Mouse (Mus musculus): ENCODE results near the gene Lamtor2.

The Lamtor2 gene

DNA sequence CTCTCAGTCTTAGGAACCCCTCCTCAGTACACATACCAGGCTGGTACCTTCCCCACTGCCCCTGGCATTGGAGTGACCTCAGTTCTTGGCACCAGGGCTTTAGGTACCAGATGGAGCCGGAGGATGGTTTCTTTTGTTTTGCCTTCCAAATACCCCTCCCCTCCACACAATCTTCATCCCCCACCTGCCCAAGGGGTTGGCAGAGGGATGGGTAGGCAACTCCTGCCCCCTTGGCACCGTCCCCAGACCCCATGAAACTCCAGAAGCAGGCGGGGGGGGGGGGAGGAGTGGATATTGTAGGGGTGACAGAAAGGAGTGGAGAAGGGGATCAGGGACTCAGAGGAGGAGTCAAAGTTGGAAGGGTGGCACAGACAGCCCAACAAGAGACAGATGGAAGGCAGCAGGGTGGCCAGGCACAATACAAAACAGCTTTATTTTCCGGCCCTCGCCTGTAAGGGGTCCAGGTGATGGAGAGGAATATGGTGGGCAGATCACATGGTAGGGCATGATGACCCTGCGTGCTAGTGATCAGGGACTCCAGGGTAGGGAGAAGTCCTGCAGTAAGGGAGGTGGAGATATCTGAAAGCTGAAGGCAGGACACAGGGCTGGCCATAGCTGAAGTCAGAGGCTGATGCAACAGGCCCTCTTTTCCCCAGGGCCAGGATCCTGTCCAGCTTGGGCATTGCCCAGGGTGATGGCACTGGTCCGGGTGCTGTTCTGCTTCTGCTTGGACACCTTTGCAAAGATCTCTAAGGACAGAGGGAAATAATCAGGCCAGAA lies 11.1 kb downstream of the Lamtor2 start:
- DNase-seq = no peak

DNA sequence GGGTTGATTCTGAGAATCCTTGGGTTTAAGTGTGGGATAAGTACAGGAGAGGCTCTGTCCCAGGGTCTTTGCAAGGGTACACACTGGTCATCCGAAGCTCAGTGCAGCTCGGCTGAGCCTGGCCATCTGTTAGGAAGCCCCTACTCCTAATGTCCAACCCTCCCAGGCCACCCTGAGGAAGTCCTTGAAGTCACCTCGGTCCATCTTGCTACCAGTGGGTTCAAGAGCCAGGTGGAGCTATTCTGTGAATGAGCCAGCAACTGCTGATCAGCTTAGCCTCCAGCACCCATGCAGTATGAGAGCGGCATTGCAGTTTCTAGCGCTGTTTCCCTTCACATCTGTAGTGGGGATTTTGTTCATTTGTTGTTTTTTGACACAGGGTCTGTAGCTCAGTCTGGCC lies 12.8 kb downstream of the Lamtor2 start:
- DNase-seq = no peak

DNA sequence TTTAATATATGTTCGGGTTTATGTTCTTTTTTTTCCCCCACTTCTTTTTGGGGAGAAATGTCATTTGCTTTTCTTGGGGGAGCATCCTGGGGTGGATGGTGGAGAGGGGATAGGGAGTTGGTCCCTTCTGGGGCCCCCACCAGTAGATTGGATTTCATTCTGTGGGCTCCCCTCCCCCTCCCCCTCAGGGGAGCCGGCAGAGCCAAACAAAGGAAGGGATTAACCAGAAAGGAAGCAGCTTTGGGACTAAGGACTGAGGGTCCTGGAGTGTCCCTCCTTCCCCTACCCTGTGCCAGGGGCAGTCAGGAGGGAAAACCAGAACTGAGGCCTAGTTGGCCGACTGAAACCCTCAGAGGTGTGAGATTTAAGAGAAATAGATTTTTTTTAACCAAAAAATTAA lies 13.5 kb downstream of the Lamtor2 start:
- no peak for DNase-seq

DNA sequence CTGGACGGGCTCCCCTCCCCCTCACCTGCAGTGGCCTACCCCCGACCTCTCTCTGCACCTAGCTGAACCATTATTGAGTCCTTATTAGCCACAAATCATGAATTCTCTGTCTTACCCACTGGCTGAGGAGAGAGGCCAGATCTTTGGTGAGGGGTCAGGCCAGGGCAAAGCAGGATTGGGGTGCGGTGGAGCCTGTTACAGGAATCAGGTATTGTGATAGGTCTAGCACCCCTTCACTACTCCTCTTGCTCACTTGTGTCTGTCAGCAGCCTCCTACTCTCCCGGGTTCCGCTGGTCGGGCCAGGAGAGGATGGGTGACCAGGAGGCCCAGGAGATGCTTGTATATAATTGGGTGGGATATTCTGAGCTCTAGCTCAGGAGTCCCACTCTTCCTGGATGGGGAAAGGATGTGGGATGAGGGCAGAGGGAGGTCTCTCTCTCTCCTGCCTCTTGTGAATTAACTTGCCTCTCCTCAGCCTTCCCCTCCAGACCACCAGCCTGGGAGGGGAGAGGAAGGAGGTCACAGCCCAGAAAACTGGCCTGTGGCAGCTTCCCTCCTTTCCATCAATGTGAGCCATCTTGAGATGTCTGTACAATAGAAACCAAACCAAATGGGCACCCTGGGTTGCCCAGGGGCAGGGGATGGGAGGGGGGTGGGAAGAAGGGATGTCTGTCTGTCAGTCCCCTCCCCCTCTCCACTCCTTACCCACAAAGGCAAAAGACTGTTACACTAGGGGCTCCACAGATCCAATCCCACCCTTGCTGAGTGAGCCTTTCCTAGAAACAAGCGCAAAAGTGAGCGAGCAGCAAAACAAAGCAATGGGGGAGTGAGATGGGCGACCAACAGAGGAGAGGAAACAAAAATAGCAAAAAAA lies 14.4 kb downstream of the Lamtor2 start:
- DNase-seq = no peak

DNA sequence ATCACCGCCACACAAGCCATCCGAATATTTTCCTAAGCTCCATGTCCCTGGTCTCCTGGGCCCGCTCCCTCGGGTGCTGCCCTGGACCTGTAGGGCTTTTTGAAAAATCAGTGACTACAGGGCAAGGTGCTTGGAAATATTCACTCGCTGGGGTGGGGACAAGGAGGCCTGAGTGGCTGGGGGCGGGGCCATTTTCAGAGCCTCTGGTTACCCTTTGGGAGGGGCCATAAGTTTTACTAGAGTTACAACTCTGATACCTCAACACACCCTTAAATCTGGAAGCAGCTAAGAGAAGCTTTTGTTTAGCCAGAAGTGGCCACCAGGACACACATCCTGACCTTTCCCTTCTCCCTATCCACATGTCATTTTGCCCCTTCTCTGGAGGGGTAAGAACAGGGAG lies 15.7 kb downstream of the Lamtor2 start:
- no peak for DNase-seq

DNA sequence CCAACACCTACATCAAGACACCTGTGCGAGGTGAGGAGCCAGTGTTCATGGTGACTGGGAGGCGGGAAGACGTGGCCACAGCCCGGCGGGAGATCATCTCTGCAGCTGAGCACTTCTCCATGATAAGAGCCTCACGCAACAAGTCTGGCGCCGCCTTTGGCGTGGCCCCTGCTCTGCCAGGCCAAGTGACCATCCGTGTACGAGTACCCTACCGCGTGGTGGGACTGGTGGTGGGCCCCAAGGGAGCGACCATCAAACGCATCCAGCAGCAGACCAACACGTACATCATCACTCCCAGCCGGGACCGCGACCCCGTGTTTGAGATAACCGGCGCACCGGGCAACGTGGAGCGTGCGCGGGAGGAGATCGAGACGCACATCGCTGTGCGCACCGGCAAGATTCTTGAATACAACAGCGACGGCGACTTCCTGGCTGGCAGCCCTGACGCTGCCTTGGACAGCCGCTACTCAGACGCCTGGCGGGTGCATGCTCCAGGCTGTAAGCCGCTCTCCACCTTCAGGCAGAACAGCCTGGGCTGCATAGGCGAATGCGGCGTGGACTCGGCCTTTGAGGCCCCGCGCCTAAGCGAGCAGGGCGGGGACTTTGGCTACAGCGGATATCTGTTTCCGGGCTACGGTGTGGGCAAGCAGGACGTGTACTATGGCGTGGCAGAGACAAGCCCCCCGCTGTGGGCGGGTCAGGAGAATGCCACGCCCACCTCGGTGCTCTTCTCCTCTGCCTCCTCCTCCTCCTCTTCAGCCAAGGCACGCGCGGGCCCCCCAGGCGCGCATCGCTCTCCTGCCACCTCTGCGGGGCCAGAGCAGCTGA lies 16.6 kb downstream of the Lamtor2 start:
- peak; percentile 80 for DNase-seq

DNA sequence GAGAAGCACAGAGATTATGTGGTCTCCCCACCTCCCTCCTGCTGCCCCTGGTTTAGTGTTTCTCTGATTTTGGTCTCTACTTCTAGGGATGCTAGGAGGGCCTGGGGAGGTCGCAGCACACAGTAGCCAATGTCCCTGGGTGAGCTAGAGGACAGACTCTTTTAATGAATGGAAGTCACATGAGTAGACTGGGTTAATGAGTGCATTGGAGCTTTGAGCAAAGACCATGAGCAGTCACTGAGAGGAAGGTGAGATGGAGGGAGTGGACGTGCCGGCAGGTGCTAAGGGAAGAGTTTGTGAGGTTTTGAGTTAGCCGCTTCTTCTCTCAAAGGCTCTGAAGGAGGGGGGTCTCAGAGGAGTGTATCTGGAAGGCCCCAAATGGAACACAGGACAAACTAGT lies 17.3 kb downstream of the Lamtor2 start:
- no peak for DNase-seq

DNA sequence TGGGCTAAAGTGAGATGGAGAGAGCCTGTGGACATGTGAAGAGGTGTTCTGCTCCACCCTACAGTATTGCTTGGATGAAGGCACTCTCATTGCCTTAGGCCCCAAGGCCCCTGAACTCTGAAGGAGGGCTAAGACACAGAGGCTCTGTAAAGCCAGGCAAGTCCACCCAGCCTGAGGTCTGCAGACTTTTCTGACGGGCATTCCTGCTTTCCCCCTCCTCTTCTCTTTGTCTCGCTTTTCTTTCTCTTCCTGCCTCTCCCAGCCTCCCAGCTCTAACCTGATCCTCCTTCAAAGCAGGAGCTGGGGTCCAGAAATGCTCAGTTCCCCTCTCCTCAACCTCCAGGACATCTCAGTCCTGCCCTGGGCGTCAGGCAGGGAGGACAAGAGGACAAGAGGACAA lies 17.9 kb downstream of the Lamtor2 start:
- no peak for DNase-seq

DNA sequence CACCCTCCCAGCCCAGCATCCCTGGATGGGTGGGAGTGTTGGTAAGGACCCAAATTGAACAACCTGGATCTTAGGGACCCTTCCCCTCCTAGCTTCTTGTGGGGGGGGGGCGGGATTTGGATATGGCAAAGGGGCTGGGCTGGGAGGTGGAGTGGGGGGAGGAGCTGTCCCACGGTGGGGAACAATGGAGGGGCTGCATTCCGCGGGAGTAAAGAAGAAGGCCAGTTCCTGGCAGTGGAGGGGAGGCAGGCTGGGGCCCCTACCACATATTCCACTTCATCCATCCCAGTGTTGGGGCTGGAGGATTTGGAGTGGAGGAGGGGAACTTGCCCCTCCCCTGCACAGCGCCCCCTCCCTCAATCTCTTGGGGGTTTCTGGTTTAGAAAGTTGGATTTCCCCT lies 19.2 kb downstream of the Lamtor2 start:
- DNase-seq = no peak

DNA sequence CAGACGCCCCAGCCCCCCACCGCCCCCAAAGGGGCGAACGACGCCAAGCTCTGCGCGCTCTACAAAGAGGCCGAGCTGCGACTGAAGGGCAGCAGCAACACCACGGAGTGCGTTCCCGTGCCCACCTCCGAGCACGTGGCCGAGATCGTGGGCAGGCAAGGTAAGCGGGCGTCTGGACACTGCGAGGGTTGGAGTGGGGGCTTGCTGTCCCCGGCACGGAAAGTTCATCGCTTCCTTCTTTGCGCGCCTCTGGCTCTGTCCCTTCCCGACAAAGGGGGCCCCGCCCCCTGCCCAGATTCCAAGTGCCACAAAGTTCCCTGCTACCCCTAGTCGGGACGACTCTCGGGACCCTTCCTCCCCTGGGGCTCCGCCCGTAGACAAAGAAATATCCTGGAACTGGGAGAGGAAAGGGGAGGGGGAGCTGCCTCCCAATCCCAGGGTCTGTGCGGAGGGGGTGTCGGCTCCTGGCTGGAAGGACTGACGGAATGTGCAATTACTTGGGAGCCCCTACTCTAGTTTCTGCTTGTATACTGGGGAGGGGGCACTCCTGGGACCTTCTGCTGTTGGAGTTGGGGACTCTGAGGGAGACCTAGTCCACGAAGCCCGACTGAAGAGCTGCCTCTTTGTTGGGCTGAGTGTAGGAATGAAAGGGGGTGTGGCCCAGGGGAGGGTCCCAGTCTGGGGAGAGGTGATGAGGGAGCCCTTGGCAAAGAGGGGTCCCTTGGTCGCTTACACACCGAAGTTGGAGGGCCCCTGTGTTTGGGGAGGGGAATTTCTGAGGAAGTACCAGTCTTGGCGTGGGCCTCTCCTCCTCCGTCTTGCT lies 20.0 kb downstream of the Lamtor2 start:
- no peak for DNase-seq

DNA sequence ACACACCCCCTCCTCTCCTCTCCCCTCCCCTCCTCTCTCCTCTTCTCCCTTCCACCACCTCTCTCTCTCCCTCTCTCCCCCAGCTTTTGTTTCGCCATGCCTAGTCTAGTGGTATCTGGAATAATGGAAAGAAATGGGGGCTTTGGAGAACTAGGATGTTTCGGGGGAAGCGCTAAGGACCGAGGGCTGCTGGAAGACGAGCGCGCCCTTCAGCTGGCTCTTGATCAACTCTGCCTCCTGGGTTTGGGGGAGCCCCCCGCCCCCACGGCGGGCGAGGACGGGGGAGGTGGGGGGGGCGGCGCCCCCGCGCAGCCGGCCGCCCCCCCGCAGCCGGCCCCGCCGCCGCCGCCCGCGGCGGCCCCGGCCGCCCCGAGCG lies 20.6 kb downstream of the Lamtor2 start, which contains the start of gene Mex3a:
Gene Mex3a, plus strand, starts transcription at position 97 of the 376 bp plus-strand sequence.
- no peak for DNase-seq

DNA sequence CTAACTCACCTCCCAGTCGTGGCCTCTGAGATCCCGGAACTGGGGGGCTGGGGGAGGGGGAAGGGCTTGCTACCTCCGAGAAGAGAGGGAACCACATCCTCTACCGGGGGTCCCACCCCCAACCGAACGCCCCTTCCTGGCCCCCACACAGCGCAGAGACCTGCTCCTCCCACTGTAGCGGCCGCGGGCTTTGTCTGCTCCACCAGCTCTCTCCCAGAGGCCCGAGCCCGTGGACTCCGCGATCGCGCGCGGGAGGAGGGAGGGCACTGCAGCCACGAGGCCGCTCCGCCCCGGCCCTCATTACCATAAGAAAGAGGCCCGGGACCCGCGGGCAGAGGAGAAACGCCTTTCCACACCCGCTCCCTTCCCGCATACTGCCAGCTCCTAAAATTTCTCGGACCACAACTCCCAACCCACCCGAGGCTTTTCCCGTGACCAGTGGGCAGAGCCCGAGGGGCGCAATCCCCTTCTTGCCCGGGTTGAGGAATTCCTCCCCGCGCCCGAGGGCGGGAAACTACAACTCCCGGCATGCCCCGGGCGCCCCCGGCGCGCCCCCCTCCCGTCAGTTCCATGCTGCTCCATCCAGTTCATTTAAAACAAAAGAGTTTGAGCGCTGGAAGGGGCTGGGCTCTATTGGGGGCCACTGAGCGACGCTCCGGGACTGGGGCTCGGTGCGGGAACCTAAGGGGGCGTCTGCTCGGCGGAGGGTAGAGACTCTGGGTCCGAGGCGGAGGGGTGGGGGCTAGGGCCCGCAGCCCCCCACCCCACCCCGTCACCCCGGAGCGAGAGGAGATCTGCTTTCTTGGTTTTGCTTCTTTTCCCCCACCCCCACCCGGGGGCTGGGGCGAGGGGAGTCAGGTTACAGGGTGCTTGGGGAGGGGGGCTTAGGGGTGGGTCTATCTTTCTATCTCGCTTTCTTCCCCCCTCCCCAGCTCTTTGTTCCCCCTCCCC lies 21.3 kb downstream of the Lamtor2 start:
- peak; percentile 76 to 86 for DNase-seq

DNA sequence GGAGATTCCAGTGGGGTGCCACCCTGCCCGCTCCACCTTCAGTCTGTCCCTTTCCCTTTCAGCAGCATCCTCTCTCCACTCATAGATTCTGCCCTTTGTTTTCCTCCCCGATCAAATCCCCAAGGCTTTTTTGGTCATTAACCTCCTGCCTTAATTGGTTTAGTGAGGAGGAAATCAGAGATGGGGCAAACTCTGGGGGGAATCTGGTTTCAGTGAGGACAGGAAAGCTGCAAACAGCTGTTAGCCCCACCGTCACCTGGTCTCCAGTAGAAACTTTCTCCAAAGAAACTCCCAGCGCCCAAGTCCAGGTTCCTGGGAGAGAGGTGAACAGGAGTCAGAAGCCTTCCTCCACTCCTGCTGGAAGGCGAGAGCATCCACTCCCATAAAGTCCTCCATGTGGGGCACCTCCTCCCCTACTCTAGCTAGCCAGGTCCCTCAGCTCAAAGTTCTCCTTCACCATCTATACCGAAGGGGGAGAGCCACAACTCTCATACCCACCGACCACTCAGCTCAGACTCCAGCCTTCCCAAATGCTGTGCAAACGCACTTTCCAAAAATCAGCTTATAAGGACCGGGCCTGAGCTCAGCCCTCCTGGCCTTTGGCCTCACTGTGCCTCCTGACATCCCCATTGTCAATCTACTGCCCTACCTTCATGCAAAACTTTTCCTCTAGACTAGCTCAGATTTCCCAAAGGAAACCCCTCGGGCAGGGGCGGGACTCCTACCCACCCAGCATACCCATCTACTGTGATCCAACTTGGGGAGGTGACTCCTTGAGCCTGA lies 22.6 kb downstream of the Lamtor2 start:
- no peak for DNase-seq

DNA sequence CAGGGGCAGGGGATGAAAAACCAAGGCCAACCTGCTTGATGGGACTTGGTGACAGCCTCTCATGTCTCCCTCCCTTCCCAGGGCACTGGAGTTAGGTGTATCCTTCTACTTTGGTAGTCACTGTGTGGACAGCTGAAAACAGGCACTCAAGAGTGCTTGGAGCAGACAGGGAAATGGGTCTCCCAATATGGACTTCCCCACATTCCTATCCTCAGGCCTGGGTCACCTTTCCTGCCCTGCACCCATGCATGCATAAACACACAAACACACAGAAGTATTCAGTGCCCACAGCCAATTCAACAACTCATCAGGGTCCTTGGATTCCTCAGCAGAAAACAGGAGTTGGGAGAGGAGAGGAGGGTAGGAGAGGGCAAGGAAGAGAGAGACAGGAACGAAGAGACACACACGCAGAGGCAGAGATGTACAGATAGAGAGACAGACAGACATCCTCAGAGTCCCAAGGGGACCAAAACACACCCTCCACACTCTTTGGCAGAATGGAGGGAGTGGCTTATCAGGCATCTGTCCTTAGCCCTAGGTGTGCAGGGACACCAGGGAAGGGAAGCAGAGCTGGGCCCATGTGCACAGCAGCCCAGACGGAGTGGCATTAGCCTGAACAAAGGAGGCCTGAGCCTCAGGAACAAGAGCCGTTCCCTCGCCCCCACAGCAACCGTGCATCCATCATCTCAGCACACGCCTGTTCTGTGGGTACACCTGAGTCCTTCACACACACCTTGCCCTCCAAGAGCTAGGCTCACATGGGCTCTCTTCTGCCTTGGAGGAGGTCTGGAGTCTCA lies 23.5 kb downstream of the Lamtor2 start:
- no peak for DNase-seq

DNA sequence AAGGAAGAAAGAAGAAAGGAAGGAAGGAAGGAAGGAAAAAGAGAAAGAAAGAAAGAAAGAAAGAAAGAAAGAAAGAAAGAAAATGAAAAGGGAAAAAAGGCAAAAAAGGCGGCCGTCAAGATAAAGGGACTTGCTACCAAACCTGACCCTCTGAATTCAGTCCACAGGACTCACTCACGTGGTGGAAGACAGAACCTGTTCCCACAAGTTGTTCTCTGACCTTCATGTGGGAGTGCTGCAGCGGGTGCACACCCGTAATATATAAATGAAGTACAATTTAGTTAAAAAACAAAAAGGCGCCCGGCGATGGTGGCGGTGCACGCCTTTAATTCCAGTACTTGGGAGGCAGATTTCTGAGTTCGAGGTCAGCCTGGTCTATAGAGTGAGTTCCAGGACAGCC lies 24.2 kb downstream of the Lamtor2 start:
- DNase-seq = no peak

DNA sequence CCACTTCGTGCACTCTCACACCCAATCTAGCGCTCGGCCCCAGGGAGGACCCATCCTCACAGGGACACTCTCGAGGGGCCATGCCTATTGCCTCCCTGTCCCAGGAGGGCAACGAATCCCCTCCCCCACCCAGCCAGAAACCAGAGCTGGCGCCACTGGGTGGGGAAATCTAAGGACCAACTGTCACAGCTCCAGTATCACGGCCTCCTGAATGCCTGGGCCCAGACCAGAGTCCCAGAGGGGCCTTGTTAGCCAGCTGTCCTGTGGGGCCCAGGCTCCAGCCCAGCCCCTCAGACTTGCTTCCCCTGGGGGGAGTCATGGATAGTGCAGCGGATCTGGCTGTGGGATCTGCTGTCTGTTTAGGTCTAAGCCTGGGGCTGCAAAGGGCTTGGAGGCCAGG lies 25.3 kb downstream of the Lamtor2 start:
- DNase-seq = no peak

DNA sequence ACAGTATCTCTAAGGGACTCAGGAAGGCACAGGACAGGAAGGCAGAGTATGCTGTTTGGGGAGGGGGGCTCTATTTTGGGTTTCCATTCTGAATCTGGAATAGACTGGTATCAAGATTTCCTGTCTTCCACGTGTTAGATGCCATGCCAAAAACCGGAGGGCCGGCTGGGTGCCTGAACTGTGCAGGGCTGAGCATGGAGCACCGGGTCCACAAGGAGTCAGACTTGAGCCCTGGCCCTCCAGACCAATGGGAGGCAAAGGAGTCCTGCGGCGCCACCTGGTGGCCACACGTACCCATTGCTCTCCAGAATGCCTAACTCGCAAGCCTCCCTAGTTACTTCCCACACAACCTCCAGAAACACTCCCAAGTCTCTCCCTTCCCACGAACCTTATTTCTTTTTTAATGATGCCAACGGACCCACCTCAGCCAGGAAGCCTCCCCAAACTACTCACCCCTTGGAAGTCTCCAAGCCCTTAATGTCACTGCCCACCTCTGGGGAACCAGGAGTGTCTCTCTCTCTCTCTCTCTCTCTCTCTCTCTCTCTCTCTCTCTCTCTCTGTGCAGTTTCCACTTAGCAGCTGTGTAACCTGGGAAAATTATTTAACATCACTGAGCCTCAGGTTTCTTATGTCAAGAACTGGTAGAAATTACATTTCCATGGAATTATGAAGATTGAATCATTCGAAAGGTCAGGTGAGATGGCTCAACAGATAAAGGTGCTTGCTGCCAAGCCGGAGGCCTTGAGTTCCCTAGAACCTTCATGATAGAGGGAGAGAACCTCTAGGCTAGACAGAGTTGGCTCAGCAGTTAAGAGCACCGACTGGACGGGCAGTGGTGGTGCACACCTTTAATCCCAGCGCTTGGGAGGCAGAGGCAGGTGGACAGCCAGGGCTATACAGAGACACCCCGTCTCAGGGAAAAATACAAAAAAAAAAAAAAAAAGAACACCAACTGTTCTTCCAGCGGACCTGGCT lies 26.4 kb downstream of the Lamtor2 start:
- DNase-seq = peak; percentile 87 to 89

DNA sequence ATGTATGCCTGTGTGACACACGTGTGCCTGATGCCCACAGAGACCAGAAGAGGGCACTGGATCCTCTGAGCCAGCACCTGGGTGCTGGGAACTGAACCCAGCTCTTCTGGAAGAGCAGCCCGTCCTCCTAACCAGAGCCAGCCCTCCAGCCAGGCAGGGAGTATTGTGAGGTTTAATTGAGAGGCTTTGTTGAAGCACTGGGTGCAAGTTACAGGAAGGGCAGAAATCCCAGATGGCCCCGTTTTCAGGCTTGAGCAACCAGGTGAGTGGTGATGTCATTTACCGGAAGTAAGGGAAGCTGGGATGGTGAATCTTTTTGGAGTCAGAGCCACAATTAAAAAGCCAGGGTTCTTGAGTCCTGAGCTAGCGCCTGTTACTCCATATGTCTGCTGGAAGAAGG lies 27.9 kb downstream of the Lamtor2 start:
- no peak for DNase-seq
